Mouse (Mus musculus): ENCODE results near the gene Zswim7. TPM values are rescaled to one million over a fixed set of nuclear protein-coding genes. Genes with fewer than 3 reads are reported as not detected.
"Not testable (repeated sequence)": the region's sequence is repeated elsewhere in the genome, so short reads cannot be mapped to it uniquely, and the experiment has no call there.

Zswim7 gene
- total and polyA plus RNA-seq, 3 experiments: 4.5 to 15.3 (median 13.8) TPM

GRCm38 (mm10) chr11:62305866-62306265 lies 24.7 kb upstream of the Zswim7 start:
- Histone ChIP-seq H3K36me3 (replicated peaks) (peaks cover 66% of the 10 kb centered on the region), H3K4me3 (ENCODE audit: low read depth, low read length) (no peak overlapping the region), H3K27me3 (ENCODE audit: insufficient read depth, low read length) (no peaks in the 10 kb centered on the region), H3K9me3 (replicated peaks) (no peaks in the 10 kb centered on the region), H3K4me1 (ENCODE audit: insufficient read depth, low read depth, low read length) (no peaks in the 10 kb centered on the region)
- TF ChIP-seq GATA2 (IDR thresholded peaks at IDR 0.05; ENCODE audit: borderline replicate concordance, low read depth, low read length) (no peak), TAL1 (conservative IDR thresholded peaks at IDR 0.05; ENCODE audit: low read depth, low read length) (no peak)
- no peak for ATAC-seq (ENCODE audit: extremely low read depth, insufficient number of reproducible peaks, low FRiP score, poor library complexity, severe bottlenecking)
- DNase-seq (ENCODE audit: low spot score): no peak

- no peaks in the 10 kb centered on the region; the same call in 1 of the 2 replicates for H3K4me1 ChIP-seq (ENCODE audit: insufficient read depth, low read depth, low read length)
- H3K9me3 ChIP-seq (replicated peaks): no peaks in the 10 kb centered on the region
- H3K27me3 ChIP-seq (ENCODE audit: insufficient read depth, low read length): no peaks in the 10 kb centered on the region
- H3K36me3 ChIP-seq (replicated peaks): peaks cover 62% of the 10 kb centered on the region
- TF ChIP-seq POLR2AphosphoS5 (IDR thresholded peaks at IDR 0.05; ENCODE audit: insufficient replicate concordance, low read depth, low read length) (no peak), TAL1 (conservative IDR thresholded peaks at IDR 0.05; ENCODE audit: low read depth, low read length) (no peak), CTCF (IDR thresholded peaks at IDR 0.05; ENCODE audit: low read depth, low read length) (no peak), GATA2 (IDR thresholded peaks at IDR 0.05; ENCODE audit: borderline replicate concordance, low read depth, low read length) (no peak), GATA1 (IDR thresholded peaks at IDR 0.05; ENCODE audit: borderline replicate concordance, low read length) (no peak)
- DNase-seq (ENCODE audit: low spot score) (no peak), ATAC-seq (ENCODE audit: extremely low read depth, insufficient number of reproducible peaks, low FRiP score, poor library complexity, severe bottlenecking) (no peak)
- H3K4me3 ChIP-seq (ENCODE audit: low read depth, low read length): no peak overlapping the region
Observed at GRCm38 (mm10) chr11:62298883-62299282, 17.7 kb upstream of the Zswim7 start.

DNA sequence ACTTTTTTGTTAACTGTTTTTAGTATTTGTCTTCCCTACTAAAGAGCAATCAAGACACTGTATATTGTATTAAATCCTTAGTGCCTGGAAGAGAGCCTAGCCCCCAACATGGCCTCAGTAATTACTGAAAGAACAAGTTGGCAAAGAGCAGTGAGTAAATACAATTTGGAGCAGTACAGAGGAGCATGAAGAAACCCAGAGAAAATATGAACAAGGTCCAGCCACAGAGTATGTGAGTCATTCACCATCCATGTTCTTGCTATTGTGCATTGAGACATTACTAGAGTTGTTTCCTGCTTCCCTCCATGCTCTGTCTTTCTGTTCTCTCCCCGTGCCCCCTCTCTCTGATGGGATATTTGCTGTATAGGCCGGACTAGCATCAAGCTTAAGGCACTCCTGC lies 12.9 kb upstream of the Zswim7 start:
- H3K4me1 ChIP-seq (ENCODE audit: insufficient read depth, low read depth, low read length): no peaks in the 10 kb centered on the region; the same call in 1 of the 2 replicates
- no peak for ATAC-seq (ENCODE audit: extremely low read depth, insufficient number of reproducible peaks, low FRiP score, poor library complexity, severe bottlenecking)
- no peaks in the 10 kb centered on the region for H3K27me3 ChIP-seq (ENCODE audit: insufficient read depth, low read length)
- peaks cover 73% of the 10 kb centered on the region for H3K36me3 ChIP-seq (replicated peaks)
- TF ChIP-seq TAL1 (conservative IDR thresholded peaks at IDR 0.05; ENCODE audit: low read depth, low read length): no peak
- no peak for TF ChIP-seq GATA1 (IDR thresholded peaks at IDR 0.05; ENCODE audit: borderline replicate concordance, low read length)
- TF ChIP-seq POLR2AphosphoS5 (IDR thresholded peaks at IDR 0.05; ENCODE audit: insufficient replicate concordance, low read depth, low read length): no peak
- no peak for TF ChIP-seq GATA2 (IDR thresholded peaks at IDR 0.05; ENCODE audit: borderline replicate concordance, low read depth, low read length)
- TF ChIP-seq CTCF (IDR thresholded peaks at IDR 0.05; ENCODE audit: low read depth, low read length): no peak
- H3K4me3 ChIP-seq (ENCODE audit: low read depth, low read length): no peak overlapping the region
- no peaks in the 10 kb centered on the region for H3K9me3 ChIP-seq (replicated peaks)
- no peak for DNase-seq (ENCODE audit: low spot score)

- no peak for ATAC-seq (ENCODE audit: extremely low read depth, insufficient number of reproducible peaks, low FRiP score, poor library complexity, severe bottlenecking)
- H3K9me3 ChIP-seq (replicated peaks): no peaks in the 10 kb centered on the region
- TF ChIP-seq GATA1 (IDR thresholded peaks at IDR 0.05; ENCODE audit: borderline replicate concordance, low read length) (no peak), GATA2 (IDR thresholded peaks at IDR 0.05; ENCODE audit: borderline replicate concordance, low read depth, low read length) (no peak), TAL1 (conservative IDR thresholded peaks at IDR 0.05; ENCODE audit: low read depth, low read length) (no peak), POLR2AphosphoS5 (IDR thresholded peaks at IDR 0.05; ENCODE audit: insufficient replicate concordance, low read depth, low read length) (no peak), CTCF (IDR thresholded peaks at IDR 0.05; ENCODE audit: low read depth, low read length) (no peak)
- DNase-seq (ENCODE audit: low spot score): no peak
- H3K36me3 ChIP-seq (replicated peaks): peaks cover 76% of the 10 kb centered on the region
- no peaks in the 10 kb centered on the region for H3K27me3 ChIP-seq (ENCODE audit: insufficient read depth, low read length)
- no peak overlapping the region for H3K4me3 ChIP-seq (ENCODE audit: low read depth, low read length)
- H3K4me1 ChIP-seq (ENCODE audit: insufficient read depth, low read depth, low read length): peaks cover 1% of the 10 kb centered on the region
Observed at GRCm38 (mm10) chr11:62287700-62288099, 6.5 kb upstream of the Zswim7 start.

DNA sequence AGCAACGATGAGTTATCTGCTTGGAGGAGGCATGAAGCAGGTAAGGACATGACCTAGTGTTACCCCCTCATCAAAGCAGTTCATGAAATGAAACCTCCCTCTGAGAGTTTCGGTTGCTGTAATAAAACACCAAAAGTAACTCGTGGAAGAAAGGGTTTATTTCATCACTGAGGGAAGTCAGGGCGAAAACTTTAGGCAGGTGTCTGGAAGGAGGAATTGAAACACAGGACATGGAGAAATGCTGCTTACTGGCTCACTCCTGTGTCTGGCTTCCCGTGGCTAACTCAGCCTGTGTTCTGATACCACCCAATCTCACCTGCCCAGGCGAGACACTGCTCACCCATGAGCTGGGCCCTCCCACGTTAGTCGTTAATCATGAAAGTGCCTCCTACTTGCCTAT lies 3.8 kb upstream of the Zswim7 start:
- no peak overlapping the region for H3K4me3 ChIP-seq (ENCODE audit: low read depth, low read length)
- H3K36me3 ChIP-seq (replicated peaks): peaks cover 63% of the 10 kb centered on the region
- H3K9me3 ChIP-seq (replicated peaks): no peaks in the 10 kb centered on the region
- peaks cover 17% of the 10 kb centered on the region for H3K4me1 ChIP-seq (ENCODE audit: insufficient read depth, low read depth, low read length)
- TF ChIP-seq GATA1 (IDR thresholded peaks at IDR 0.05; ENCODE audit: borderline replicate concordance, low read length) (no peak), TAL1 (conservative IDR thresholded peaks at IDR 0.05; ENCODE audit: low read depth, low read length) (no peak), GATA2 (IDR thresholded peaks at IDR 0.05; ENCODE audit: borderline replicate concordance, low read depth, low read length) (no peak), POLR2AphosphoS5 (IDR thresholded peaks at IDR 0.05; ENCODE audit: insufficient replicate concordance, low read depth, low read length) (no peak), CTCF (IDR thresholded peaks at IDR 0.05; ENCODE audit: low read depth, low read length) (no peak)
- H3K27me3 ChIP-seq (ENCODE audit: insufficient read depth, low read length): no peaks in the 10 kb centered on the region
- DNase-seq (ENCODE audit: low spot score) (no peak), ATAC-seq (ENCODE audit: extremely low read depth, insufficient number of reproducible peaks, low FRiP score, poor library complexity, severe bottlenecking) (no peak)

DNA sequence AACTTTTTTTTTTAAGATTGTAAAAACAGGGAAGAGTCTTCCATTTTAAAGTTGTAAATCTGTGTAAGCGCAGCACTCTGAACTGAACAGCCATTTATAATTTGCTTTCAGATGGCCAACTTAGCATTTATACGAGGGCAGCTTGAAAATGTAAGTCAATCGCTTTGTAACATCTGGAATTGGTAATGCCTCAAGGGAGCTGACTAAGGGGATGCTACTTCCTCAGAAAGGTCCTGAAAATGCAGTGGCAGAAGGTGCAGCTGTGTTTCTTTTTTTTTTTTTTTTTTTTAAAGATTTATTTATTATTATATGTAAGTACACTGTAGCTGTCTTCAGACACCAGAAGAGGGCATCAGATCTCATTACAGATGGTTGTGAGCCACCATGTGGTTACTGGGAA lies 2.8 kb upstream of the Zswim7 start:
- DNase-seq (ENCODE audit: low spot score); H3K4me3 ChIP-seq (ENCODE audit: low read depth, low read length); H3K9me3 ChIP-seq (replicated peaks); ATAC-seq (ENCODE audit: extremely low read depth, insufficient number of reproducible peaks, low FRiP score, poor library complexity, severe bottlenecking); H3K27me3 ChIP-seq (ENCODE audit: insufficient read depth, low read length): not testable (repeated sequence)
- peaks cover 56% of the 10 kb centered on the region for H3K36me3 ChIP-seq (replicated peaks)
- H3K4me1 ChIP-seq (ENCODE audit: insufficient read depth, low read depth, low read length): peaks cover 22% of the 10 kb centered on the region

- H3K9me3 ChIP-seq (replicated peaks): no peaks in the 10 kb centered on the region
- ATAC-seq (ENCODE audit: extremely low read depth, insufficient number of reproducible peaks, low FRiP score, poor library complexity, severe bottlenecking) (no peak), DNase-seq (ENCODE audit: low spot score) (peak; percentile 53)
- TF ChIP-seq TAL1 (conservative IDR thresholded peaks at IDR 0.05; ENCODE audit: low read depth, low read length) (no peak), CTCF (IDR thresholded peaks at IDR 0.05; ENCODE audit: low read depth, low read length) (no peak), POLR2AphosphoS5 (IDR thresholded peaks at IDR 0.05; ENCODE audit: insufficient replicate concordance, low read depth, low read length) (no peak), GATA2 (IDR thresholded peaks at IDR 0.05; ENCODE audit: borderline replicate concordance, low read depth, low read length) (no peak), GATA1 (IDR thresholded peaks at IDR 0.05; ENCODE audit: borderline replicate concordance, low read length) (no peak)
- peaks cover 27% of the 10 kb centered on the region for H3K4me1 ChIP-seq (ENCODE audit: insufficient read depth, low read depth, low read length)
- peak overlapping the region; percentile 89 for H3K4me3 ChIP-seq (ENCODE audit: low read depth, low read length)
- no peaks in the 10 kb centered on the region for H3K27me3 ChIP-seq (ENCODE audit: insufficient read depth, low read length)
- peaks cover 40% of the 10 kb centered on the region for H3K36me3 ChIP-seq (replicated peaks)
Observed at GRCm38 (mm10) chr11:62281601-62281997, 424 bp upstream of the Zswim7 start.

All from G1E (cell line).